Mouse (Mus musculus): Measurements from ENCODE around the gene Btbd7. TPM values are rescaled to one million over a fixed set of nuclear protein-coding genes. Genes with fewer than 3 reads are reported as not detected.

Btbd7 gene
- total RNA-seq, 2 experiments from 2014 or later = 17.0 to 17.6 TPM

DNA sequence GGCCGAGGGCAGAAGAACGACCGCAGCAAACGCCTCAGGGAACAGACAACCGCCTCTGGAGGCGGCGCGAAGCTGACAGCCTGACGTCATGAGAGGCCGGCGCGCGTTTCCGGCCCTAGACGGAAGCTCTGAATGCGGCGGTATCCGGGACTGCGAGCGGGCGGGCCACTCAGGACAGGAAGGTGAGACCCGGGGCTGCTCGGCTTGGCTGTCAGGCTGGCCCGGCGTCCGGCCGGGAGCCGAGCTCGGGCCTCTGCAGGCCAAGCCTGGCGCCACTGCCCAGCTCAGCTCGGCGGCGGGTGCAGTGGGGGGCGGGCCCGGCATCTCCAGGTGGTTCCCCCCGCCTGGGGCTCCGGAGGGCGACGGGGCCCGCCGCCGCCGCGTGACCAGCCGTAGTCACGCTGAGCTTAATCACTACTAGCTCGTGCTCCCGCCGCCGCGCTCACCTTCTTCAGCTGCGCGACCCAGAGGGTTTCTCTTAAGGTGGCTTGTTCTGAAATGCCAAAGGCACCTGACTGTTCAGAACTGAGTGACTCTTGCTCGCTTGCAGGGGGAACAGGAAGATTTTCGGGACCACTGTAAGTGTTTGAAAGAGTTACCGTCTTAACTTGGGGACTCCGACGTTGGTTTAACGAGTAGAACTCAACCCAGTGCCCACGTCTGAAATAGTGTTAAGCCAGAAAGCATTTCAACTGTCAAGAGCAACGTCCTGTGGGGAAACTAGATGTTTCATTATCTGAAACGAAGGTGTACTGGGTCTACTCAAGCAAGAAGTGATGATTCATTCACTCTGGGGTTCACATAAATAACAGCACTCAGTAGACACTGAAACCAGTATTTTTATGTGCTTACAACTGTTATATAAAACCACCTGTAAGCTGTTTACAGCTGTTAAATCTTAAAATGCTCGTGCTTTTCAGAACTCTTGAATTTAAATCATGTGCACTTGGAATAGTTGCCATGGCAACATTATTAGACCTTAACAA is 134.4 kb downstream of the Btbd7 start, which contains the start of the genes Moap1 and Tmem251:
Gene Moap1, minus strand, starts transcription at position 73 of the 986 bp plus-strand sequence.
Gene Tmem251, plus strand, starts transcription at position 174 of the 986 bp plus-strand sequence.
- DNase-seq = peak; percentile 89
- intact Hi-C loops (cut with DNase I; ENCODE audit: low total_unique reads) = loop anchor here (2.0 kb wide), 1 partner anchor 319 kb away; no protein-coding TSS in a partner anchor

DNA sequence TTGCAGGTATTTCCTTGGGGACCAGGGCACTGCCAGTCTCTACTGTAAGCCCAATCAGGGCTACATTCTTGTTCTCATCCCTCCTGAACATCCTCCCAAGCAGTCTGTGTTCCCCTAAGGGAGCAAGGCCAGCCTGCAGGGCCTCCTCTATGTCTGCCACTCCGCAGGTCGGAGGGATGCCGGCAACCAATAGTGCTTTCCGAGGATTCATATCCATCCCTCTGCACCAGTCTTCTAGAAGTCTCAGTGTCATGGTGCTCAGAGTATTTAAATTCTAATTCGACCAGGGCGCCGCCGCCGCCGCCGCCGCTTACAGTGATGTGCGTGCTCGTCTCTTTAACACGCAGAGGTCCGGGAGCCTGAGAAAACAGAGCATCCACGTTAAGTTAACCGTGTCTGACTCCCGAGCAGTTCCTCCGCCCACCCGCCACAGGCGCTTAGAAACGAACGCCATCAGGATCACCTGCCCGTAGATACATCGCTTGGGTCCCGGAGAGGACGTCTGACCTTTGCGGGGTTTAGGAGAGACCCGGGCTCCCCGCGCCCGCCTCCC is 135.2 kb downstream of the Btbd7 start:
- DNase-seq = no peak
- intact Hi-C loops (cut with DNase I; ENCODE audit: low total_unique reads) = loop anchor here (2.0 kb wide), 1 partner anchor 320 kb away; no protein-coding TSS in a partner anchor

DNA sequence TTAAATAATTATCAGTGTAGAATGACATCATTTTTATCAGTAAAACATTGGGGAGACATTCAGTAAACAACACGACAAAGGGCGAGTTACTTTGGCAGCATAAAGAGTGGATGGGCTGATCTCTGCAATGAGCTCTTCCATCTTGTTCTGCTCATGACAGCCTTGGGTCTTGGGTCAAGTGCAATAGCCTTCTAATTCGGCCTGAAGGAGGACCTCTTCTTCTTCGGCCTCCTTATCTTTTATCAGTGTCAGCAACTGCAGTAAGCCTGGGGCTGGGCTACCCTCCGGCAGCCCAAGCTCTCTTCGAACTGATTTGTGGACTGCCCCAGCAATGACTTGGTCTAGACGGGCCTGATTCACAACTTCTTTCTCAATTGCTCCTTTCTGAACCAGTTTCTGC is 136.2 kb downstream of the Btbd7 start:
- intact Hi-C loops (cut with DNase I; ENCODE audit: low total_unique reads) = loop anchor here (2.0 kb wide), 1 partner anchor 321 kb away; no protein-coding TSS in a partner anchor
- DNase-seq = no peak

DNA sequence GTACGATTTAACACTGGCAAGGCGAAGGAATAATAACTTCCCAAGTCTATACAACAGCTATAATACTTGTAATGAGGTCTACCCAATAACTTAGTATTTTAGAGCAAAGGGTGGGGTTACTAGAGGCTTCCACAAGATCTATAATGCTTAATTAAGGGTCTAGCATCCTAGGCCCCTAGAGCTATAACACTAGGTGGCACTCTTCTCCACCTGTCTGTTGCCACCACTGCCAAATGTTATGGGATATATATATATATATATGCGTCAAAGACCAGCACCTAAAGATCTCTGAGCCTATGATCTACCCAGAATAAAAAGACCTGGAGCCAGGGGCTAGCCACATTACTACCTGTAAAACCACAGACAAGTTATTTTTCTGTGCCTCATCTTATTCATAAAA is 138.0 kb downstream of the Btbd7 start:
- intact Hi-C loops (cut with DNase I; ENCODE audit: low total_unique reads) = no loop called here
- DNase-seq = no peak

DNA sequence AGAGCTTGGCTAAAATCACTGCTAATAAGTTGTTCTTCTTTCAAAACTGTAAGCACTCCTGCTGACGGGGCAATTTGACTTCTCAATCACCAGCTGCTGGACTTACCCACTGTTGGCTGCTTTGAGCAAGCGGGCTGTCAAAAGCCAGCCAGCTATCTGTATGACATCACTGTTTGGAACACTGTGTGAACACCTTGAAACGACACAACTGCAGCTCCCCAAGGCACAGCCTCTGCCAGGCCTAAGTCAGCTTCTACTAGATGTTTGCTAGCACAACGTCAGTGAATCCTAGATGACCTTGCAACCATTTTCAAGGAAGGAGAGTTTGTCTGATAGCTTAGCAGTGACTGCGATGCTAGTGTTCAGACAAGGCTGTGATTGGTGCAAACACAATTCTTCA is 139.2 kb downstream of the Btbd7 start:
- DNase-seq = no peak

DNA sequence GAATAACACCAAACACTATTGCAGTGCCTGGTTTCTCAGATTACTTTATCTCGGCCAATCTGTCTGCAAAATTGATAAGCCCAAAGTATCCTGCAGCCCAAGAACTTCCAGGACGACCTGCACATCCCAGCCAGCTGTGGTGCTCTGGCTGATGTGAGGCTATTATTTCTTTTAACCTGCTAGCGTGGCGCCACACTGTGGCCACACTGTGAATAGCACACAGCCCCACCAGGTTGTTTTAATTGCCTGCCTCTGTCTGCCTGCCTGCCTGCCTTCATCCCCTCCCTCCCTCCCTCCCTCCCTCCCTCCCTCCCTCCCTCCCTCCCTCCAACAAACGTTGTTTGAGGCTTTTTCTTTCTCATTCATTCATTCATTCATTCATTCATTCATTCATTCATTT is 144.9 kb downstream of the Btbd7 start:
- intact Hi-C loops (cut with DNase I; ENCODE audit: low total_unique reads) = no loop called here
- peak; percentile 53 for DNase-seq

More for the DNA sequence above, 139.2 kb downstream of the Btbd7 start:
- intact Hi-C loops (cut with DNase I; ENCODE audit: low total_unique reads) = no loop called here

DNA sequence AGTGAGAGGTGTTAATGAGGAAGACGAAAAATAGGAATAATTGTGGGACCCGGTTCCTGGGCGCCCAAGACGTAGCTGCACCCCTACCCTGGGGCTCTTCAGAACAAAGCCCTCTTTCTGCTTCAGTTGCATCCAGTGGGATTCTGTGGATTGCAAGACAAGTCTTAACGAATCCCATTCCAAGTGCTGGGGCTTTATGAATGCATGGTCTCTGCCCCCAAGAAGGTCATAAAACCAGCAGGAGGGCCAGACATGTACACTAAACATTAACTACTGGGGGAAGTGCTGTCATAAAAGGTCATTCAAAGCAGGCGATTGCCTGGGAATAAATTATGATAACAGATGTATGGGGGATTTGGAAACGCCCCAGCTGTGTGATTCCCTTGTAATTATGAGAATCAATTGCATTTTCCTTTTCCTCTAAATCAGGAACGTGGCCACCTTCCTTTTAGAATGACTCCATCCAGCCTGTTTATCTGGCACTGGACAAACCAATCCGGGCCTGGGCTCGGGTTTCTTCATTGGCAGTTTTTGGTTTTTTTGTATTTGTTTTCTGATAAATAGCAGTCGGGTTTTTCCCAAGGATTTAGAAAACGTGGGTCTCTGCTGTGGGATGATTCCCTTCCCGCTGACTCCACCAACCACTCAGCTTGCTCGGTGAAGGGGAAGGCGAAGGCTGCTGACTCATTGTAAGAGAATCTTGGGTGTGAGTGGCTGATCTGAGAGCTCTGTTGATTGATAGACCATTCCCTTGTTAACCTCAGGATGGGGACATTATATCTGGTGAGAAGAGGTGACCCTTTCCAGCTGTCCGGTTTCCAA is 147.3 kb downstream of the Btbd7 start:
- intact Hi-C loops (cut with DNase I; ENCODE audit: low total_unique reads) = no loop called here
- DNase-seq = no peak

Other genes with a start within 250 kb of the Btbd7 start
- gene Itpk1, start 173.5 kb downstream of the Btbd7 start, total RNA-seq (2021) = 1 to 10 TPM; 6.4 to 8.4 TPM
- 1 to 10 TPM; 4.7 to 4.8 TPM for gene Moap1, start 134.8 kb downstream of the Btbd7 start, total RNA-seq (2021)
- gene Tmem251, start 134.7 kb downstream of the Btbd7 start, total RNA-seq (2021) = 1 to 10 TPM; 2.0 to 2.3 TPM
- not detected for gene Gm28051, start 120.7 kb downstream of the Btbd7 start, total RNA-seq (2021)
- 1 to 10 TPM; 7.2 to 7.6 TPM for gene Gon7, start 120.7 kb downstream of the Btbd7 start, total RNA-seq (2021)
- gene Ubr7, start 120.5 kb downstream of the Btbd7 start, total RNA-seq (2021) = 10 to 100 TPM; 13.9 to 14.5 TPM
- 1 to 10 TPM; 3.0 to 3.1 TPM for gene Gm20604, start 119.8 kb downstream of the Btbd7 start, total RNA-seq (2021)
- not detected for gene Cox8c, start 20.8 kb upstream of the Btbd7 start, total RNA-seq (2021)
- gene Unc79, start 70.4 kb upstream of the Btbd7 start, total RNA-seq (2021) = under 1 TPM; 0.07 to 0.10 TPM